Mouse (Mus musculus): ENCODE measurements around the gene Celf5.

The Celf5 gene

GRCm38 (mm10) chr10:81482533-81482889 is at the start of gene Celf5:
Gene Celf5 (minus strand): TSS chr10:81482709.
- DNase-seq, result peak in 1 of 2 experiments; percentile 69

- DNase-seq, result peak; percentile 78 to 92
These were observed 44.3 kb upstream of the Celf5 start for GRCm38 (mm10) chr10:81526779-81527178.

GRCm38 (mm10) chr10:81525017-81525694 is 42.6 kb upstream of the Celf5 start:
- no peak for DNase-seq

GRCm38 (mm10) chr10:81524051-81524605 is 41.6 kb upstream of the Celf5 start, which contains the start of gene Gna15:
Gene Gna15 (minus strand): TSS chr10:81524225.
- DNase-seq, result peak in 1 of 2 experiments; percentile 40

GRCm38 (mm10) chr10:81523570-81523969 is 41.1 kb upstream of the Celf5 start:
- peak in 1 of 2 experiments; percentile 39 for DNase-seq

GRCm38 (mm10) chr10:81523142-81523541 is 40.6 kb upstream of the Celf5 start:
- DNase-seq, result no peak

GRCm38 (mm10) chr10:81519978-81520365 is 37.5 kb upstream of the Celf5 start:
- DNase-seq, result no peak

- no peak for DNase-seq
These were observed 36.9 kb upstream of the Celf5 start for GRCm38 (mm10) chr10:81519227-81519977.

GRCm38 (mm10) chr10:81518546-81518945 is 36.0 kb upstream of the Celf5 start:
- peak; percentile 68 to 81 for DNase-seq

GRCm38 (mm10) chr10:81517227-81517626 is 34.7 kb upstream of the Celf5 start:
- peak; percentile 59 to 62 for DNase-seq

- DNase-seq, result no peak
These were observed 31.3 kb upstream of the Celf5 start for GRCm38 (mm10) chr10:81513798-81514197.

GRCm38 (mm10) chr10:81510246-81510810 is 27.8 kb upstream of the Celf5 start:
- no peak for DNase-seq

GRCm38 (mm10) chr10:81507691-81508489 is 25.4 kb upstream of the Celf5 start:
- DNase-seq, result no peak

- DNase-seq, result no peak
These were observed 24.6 kb upstream of the Celf5 start for GRCm38 (mm10) chr10:81507095-81507494.

GRCm38 (mm10) chr10:81505016-81505664 is 22.6 kb upstream of the Celf5 start:
- no peak for DNase-seq

- DNase-seq, result peak; percentile 78 to 95
These were observed 20.1 kb upstream of the Celf5 start for GRCm38 (mm10) chr10:81502658-81503057.

GRCm38 (mm10) chr10:81501863-81502262 is 19.4 kb upstream of the Celf5 start:
- DNase-seq, result no peak

- no peak for DNase-seq
These were observed 17.5 kb upstream of the Celf5 start, which contains the start of gene S1pr4 for GRCm38 (mm10) chr10:81500032-81500431. Gene S1pr4 (minus strand): TSS chr10:81500132.

- DNase-seq, result peak; percentile 80 to 83
These were observed 16.9 kb upstream of the Celf5 start for GRCm38 (mm10) chr10:81499250-81499901.

- DNase-seq, result peak; percentile 14 to 44
These were observed 16.1 kb upstream of the Celf5 start for GRCm38 (mm10) chr10:81498316-81499249.

All from spleen, adult 18-20 months (tissue).